Mouse (Mus musculus): Measurements from ENCODE around the gene Tbc1d2. TPM values are rescaled to one million over a fixed set of nuclear protein-coding genes. Genes with fewer than 3 reads are reported as not detected.

Gene Tbc1d2
- 0.47 and 0.62 TPM in 2 replicates for polyA plus RNA-seq (2014; fragmentation: Nextera tagmentation; extraction: Ambion mirVana)

GRCm38 (mm10) chr4:46650086-46650753 is at the start of gene Tbc1d2:
Tbc1d2 (minus strand) TSS chr4:46650209.
- Histone ChIP-seq H3K9ac (ENCODE audit: low read length) (peak within 1 kb of the TSS; percentile 62), H3K27ac (ENCODE audit: low read depth, low read length) (peak within 1 kb of the TSS; percentile 27; the same call in 1 of the 2 replicates), H3K4me3 (ENCODE audit: low read depth, low read length) (peak within 1 kb of the TSS; percentile 67), H3K27me3 (replicated peaks; ENCODE audit: control insufficient read depth, insufficient read depth, low read length) (peaks cover 17% of the 10 kb centered on the region), H3K4me1 (ENCODE audit: control insufficient read depth, insufficient read depth, low read length) (peaks cover 9% of the 10 kb centered on the region), H3K9me3 (replicated peaks; ENCODE audit: control insufficient read depth, low read length) (no peaks in the 10 kb centered on the region), H3K4me2 (ENCODE audit: low read length) (peak within 1 kb of the TSS; percentile 83), H3K36me3 (ENCODE audit: control insufficient read depth, insufficient read depth, low read length) (no peaks in the 10 kb centered on the region)
- peak; percentile 98 for ATAC-seq
- DNase-seq (ENCODE audit: low spot score) = peak; percentile 95
- WGBS = under 1% methylated on average over 61 of the region's 69 CpGs

DNA sequence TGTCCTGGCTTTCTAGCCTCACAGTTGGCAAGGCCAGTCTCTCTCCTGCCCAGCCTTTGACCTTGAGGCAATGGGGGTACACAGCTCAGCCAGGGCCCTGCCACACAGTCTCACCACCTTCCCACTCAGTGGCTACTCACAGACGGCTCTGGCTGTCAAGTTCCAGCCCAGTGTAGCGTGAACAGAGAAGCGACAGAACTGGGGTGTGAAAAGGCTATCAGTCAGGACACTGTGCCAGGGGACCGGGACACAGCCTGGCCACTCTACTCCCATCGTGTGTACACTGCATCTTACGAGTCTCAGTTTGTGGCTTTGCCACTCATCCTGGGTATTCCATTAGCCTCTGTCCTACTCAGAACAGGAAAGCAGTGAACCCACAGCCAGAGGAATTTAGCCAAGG is 46.5 kb upstream of the Tbc1d2 start:
- Histone ChIP-seq H3K9me3 (replicated peaks; ENCODE audit: control insufficient read depth, low read length) (no peaks in the 10 kb centered on the region), H3K27ac (ENCODE audit: low read depth, low read length) (no peak overlapping the region), H3K4me3 (ENCODE audit: low read depth, low read length) (no peak overlapping the region), H3K27me3 (replicated peaks; ENCODE audit: control insufficient read depth, insufficient read depth, low read length) (no peaks in the 10 kb centered on the region), H3K4me1 (ENCODE audit: control insufficient read depth, insufficient read depth, low read length) (peaks cover 3% of the 10 kb centered on the region; the same call in 1 of the 2 replicates), H3K9ac (ENCODE audit: low read length) (no peak overlapping the region), H3K4me2 (ENCODE audit: low read length) (no peak overlapping the region), H3K36me3 (ENCODE audit: control insufficient read depth, insufficient read depth, low read length) (no peaks in the 10 kb centered on the region)
- ATAC-seq (no peak), DNase-seq (ENCODE audit: low spot score) (no peak)
- 73% methylated on average over 6 of the region's 6 CpGs for WGBS

DNA sequence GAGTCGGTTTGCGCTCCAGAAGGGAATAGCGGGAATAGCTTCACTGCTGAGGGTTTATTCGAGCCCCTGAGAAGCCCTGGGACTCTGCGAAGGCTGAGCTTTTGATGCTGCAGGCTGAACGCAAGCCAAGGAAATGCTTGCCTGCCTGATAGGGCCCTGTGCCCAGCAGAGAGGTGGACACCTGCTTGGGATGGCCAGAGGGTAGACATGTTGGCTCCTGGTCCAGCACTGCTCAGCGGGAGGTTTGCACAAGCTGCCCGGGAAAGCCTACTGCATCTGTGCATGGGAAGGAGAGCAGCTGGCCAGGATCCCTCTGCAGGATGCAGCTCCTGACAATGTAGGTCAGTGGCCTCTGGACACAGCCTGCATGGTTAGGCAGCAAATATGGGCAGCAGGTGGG is 40.6 kb upstream of the Tbc1d2 start:
- Histone ChIP-seq H3K27me3 (replicated peaks; ENCODE audit: control insufficient read depth, insufficient read depth, low read length) (no peaks in the 10 kb centered on the region), H3K27ac (ENCODE audit: low read depth, low read length) (no peak overlapping the region), H3K36me3 (ENCODE audit: control insufficient read depth, insufficient read depth, low read length) (no peaks in the 10 kb centered on the region), H3K4me2 (ENCODE audit: low read length) (no peak overlapping the region), H3K4me3 (ENCODE audit: low read depth, low read length) (no peak overlapping the region), H3K9me3 (replicated peaks; ENCODE audit: control insufficient read depth, low read length) (no peaks in the 10 kb centered on the region), H3K4me1 (ENCODE audit: control insufficient read depth, insufficient read depth, low read length) (no peaks in the 10 kb centered on the region), H3K9ac (ENCODE audit: low read length) (no peak overlapping the region)
- whole genome bisulfite sequencing = 83% methylated on average over 8 of the region's 8 CpGs
- ATAC-seq (no peak), DNase-seq (ENCODE audit: low spot score) (no peak)

GRCm38 (mm10) chr4:46690023-46690420 is 40.0 kb upstream of the Tbc1d2 start:
- no peaks in the 10 kb centered on the region for H3K9me3 ChIP-seq (replicated peaks; ENCODE audit: control insufficient read depth, low read length)
- no peak overlapping the region for H3K4me2 ChIP-seq (ENCODE audit: low read length)
- DNase-seq (ENCODE audit: low spot score) (no peak), ATAC-seq (no peak)
- H3K27me3 ChIP-seq (replicated peaks; ENCODE audit: control insufficient read depth, insufficient read depth, low read length) = no peaks in the 10 kb centered on the region
- H3K27ac ChIP-seq (ENCODE audit: low read depth, low read length) = no peak overlapping the region
- no peaks in the 10 kb centered on the region for H3K4me1 ChIP-seq (ENCODE audit: control insufficient read depth, insufficient read depth, low read length)
- no peak overlapping the region for H3K4me3 ChIP-seq (ENCODE audit: low read depth, low read length)
- no peak overlapping the region for H3K9ac ChIP-seq (ENCODE audit: low read length)
- 87% methylated on average over 8 of the region's 8 CpGs for WGBS
- H3K36me3 ChIP-seq (ENCODE audit: control insufficient read depth, insufficient read depth, low read length) = no peaks in the 10 kb centered on the region

DNA sequence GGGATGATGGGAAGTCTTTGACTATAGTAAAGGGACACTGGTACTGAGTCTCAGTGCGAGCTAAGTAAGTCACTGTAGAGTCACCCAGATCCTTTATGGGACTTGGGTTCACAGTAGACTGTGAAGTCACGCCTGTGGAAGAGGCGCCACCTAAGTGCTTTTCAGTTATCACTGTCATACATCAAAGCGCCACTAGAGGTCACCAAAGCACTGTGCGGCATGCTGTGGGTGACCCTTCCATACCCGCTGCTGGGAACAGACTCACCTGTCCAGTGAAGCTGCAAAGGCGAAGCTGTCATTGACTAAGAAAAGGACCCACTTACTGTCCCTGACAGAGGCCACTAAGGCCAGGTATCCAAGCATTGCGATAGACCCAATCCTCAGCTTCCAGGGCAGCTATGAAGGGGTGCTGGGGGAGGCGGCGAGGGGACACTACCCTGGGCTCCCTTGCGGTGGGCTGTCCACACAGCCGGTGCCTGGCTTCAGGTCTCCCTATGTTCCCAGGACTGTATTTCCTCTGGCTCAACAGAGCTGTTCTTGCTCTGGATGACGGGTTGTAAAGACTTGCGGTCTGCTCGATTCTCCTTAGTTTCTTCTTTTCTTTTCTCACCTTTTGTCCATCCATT is 39.5 kb upstream of the Tbc1d2 start:
- peak; percentile 83 for ATAC-seq
- Histone ChIP-seq H3K36me3 (ENCODE audit: control insufficient read depth, insufficient read depth, low read length) (no peaks in the 10 kb centered on the region), H3K4me2 (ENCODE audit: low read length) (no peak overlapping the region), H3K9ac (ENCODE audit: low read length) (no peak overlapping the region), H3K9me3 (replicated peaks; ENCODE audit: control insufficient read depth, low read length) (no peaks in the 10 kb centered on the region), H3K27me3 (replicated peaks; ENCODE audit: control insufficient read depth, insufficient read depth, low read length) (no peaks in the 10 kb centered on the region), H3K4me3 (ENCODE audit: low read depth, low read length) (no peak overlapping the region), H3K4me1 (ENCODE audit: control insufficient read depth, insufficient read depth, low read length) (no peaks in the 10 kb centered on the region), H3K27ac (ENCODE audit: low read depth, low read length) (no peak overlapping the region)
- 46% methylated on average over 15 of the region's 15 CpGs for WGBS
- DNase-seq (ENCODE audit: low spot score) = peak; percentile 82

DNA sequence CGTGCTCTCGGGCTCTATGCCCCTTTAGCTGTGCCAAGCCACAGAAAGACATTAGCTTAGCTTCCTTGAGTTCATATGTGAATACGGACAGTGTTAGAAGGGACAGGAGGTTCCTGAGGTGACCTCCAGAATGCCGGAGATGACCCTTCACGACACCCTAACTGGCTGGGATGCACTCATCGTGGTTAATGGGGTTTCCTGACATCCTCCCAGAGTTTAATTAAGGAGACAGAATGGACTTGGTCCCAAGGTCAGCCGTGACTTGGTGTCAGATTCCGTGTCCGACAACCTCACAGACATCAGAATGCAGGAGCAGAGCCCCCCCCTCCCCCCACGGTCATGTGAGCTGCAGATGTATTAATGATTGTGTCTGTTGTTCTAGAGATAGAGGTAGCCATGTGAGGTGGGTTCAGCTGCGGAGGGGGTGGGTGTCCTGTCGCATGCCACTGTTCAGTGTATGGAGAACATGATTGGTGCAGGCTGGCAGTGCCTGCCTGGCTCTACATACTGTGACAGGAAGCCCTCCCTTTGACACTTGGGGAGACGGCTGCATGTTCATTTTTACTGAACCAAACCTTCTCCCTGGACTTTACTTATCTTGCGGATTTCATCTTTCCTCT is 38.3 kb upstream of the Tbc1d2 start:
- Histone ChIP-seq H3K4me3 (ENCODE audit: low read depth, low read length) (no peak overlapping the region), H3K27ac (ENCODE audit: low read depth, low read length) (no peak overlapping the region), H3K4me2 (ENCODE audit: low read length) (no peak overlapping the region), H3K36me3 (ENCODE audit: control insufficient read depth, insufficient read depth, low read length) (no peaks in the 10 kb centered on the region), H3K27me3 (replicated peaks; ENCODE audit: control insufficient read depth, insufficient read depth, low read length) (no peaks in the 10 kb centered on the region), H3K4me1 (ENCODE audit: control insufficient read depth, insufficient read depth, low read length) (peaks cover 5% of the 10 kb centered on the region; the same call in 1 of the 2 replicates), H3K9ac (ENCODE audit: low read length) (no peak overlapping the region), H3K9me3 (replicated peaks; ENCODE audit: control insufficient read depth, low read length) (no peaks in the 10 kb centered on the region)
- ATAC-seq (no peak), DNase-seq (ENCODE audit: low spot score) (no peak)
- WGBS = 82% methylated on average over 14 of the region's 14 CpGs

GRCm38 (mm10) chr4:46684160-46684559 is 34.2 kb upstream of the Tbc1d2 start:
- Histone ChIP-seq H3K4me1 (ENCODE audit: control insufficient read depth, insufficient read depth, low read length) (peaks cover 5% of the 10 kb centered on the region; the same call in 1 of the 2 replicates), H3K4me2 (ENCODE audit: low read length) (no peak overlapping the region), H3K36me3 (ENCODE audit: control insufficient read depth, insufficient read depth, low read length) (no peaks in the 10 kb centered on the region), H3K27me3 (replicated peaks; ENCODE audit: control insufficient read depth, insufficient read depth, low read length) (no peaks in the 10 kb centered on the region), H3K9me3 (replicated peaks; ENCODE audit: control insufficient read depth, low read length) (no peaks in the 10 kb centered on the region), H3K9ac (ENCODE audit: low read length) (no peak overlapping the region), H3K27ac (ENCODE audit: low read depth, low read length) (no peak overlapping the region), H3K4me3 (ENCODE audit: low read depth, low read length) (no peak overlapping the region)
- DNase-seq (ENCODE audit: low spot score) (no peak), ATAC-seq (no peak)
- WGBS = 38% methylated on average over 6 of the region's 6 CpGs

DNA sequence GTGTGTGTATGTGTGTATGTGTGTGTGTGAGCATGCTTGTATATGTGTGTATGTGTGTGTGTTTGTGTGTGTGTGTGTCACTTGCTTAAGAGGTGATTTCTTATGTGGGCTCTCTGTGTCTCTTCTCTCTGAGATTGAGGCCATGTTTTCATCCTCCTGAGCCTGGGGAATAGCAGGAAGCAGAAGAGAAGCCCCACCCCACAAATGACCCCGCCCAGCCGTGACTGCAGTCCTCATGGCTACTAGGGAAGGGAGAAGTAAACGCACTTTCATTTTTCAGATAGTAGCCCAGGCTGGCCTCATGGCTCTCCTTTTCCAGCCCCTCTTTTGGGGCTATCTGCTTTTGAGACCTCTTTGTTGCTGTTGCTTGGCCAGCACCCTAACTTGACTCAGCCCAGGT is 26.6 kb upstream of the Tbc1d2 start:
- DNase-seq (ENCODE audit: low spot score) = no peak
- Histone ChIP-seq H3K27ac (ENCODE audit: low read depth, low read length) (no peak overlapping the region), H3K27me3 (replicated peaks; ENCODE audit: control insufficient read depth, insufficient read depth, low read length) (no peaks in the 10 kb centered on the region), H3K9me3 (replicated peaks; ENCODE audit: control insufficient read depth, low read length) (no peaks in the 10 kb centered on the region), H3K4me1 (ENCODE audit: control insufficient read depth, insufficient read depth, low read length) (no peaks in the 10 kb centered on the region), H3K36me3 (ENCODE audit: control insufficient read depth, insufficient read depth, low read length) (no peaks in the 10 kb centered on the region), H3K4me3 (ENCODE audit: low read depth, low read length) (no peak overlapping the region), H3K9ac (ENCODE audit: low read length) (no peak overlapping the region), H3K4me2 (ENCODE audit: low read length) (no peak overlapping the region)
- 72% methylated on average over 2 of the region's 3 CpGs for WGBS
- no peak for ATAC-seq

DNA sequence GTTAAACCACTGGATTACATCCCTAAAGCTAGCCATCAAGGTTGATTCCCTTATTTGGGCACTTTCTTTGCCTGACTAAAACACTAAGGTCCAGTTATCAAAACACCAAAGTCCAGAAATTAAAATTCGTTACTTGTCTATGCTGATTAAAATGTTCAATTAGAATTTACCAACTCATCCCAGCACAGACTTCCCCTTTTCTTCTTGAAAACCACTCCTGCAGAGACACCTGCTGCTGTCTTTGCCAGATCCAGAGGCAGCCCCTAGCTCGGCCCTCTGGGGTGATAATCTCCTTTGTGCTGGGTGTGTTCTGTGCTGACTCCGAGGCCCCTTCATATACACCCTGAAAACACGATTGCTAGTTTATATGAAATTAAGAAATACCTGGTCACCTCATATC is 26.0 kb upstream of the Tbc1d2 start:
- H3K4me1 ChIP-seq (ENCODE audit: control insufficient read depth, insufficient read depth, low read length) = no peaks in the 10 kb centered on the region
- ATAC-seq = no peak
- H3K27me3 ChIP-seq (replicated peaks; ENCODE audit: control insufficient read depth, insufficient read depth, low read length) = no peaks in the 10 kb centered on the region
- H3K36me3 ChIP-seq (ENCODE audit: control insufficient read depth, insufficient read depth, low read length) = no peaks in the 10 kb centered on the region
- H3K4me3 ChIP-seq (ENCODE audit: low read depth, low read length) = no peak overlapping the region
- H3K4me2 ChIP-seq (ENCODE audit: low read length) = no peak overlapping the region
- DNase-seq (ENCODE audit: low spot score) = no peak
- H3K27ac ChIP-seq (ENCODE audit: low read depth, low read length) = no peak overlapping the region
- no peak overlapping the region for H3K9ac ChIP-seq (ENCODE audit: low read length)
- H3K9me3 ChIP-seq (replicated peaks; ENCODE audit: control insufficient read depth, low read length) = no peaks in the 10 kb centered on the region
- 31% methylated on average over 4 of the region's 4 CpGs for WGBS

Data from forebrain, embryonic 14.5 days (tissue).